In genomic region chr3:157897645-157898044, GRCm38 (mm10) we compare ENCODE assay signal across 36 mouse cellular contexts. TPM values are rescaled to one million over a fixed set of nuclear protein-coding genes. Genes with fewer than 3 reads are reported as not detected.
"Had no signal": no experiment of that assay in that cellular context is flagged by ENCODE, and none has a peak within 500 bp of the region (broad histone marks: within the 10 kb centered on the region; RNA-seq: fewer than 3 reads in every experiment).

No protein-coding gene starts in this region.

- DNase-seq: heart, postnatal 10 days; heart, postnatal 14 days; heart, postnatal 36 days; heart, postnatal 4 days; kidney, adult 11 months; kidney, adult 18-20 months; kidney, adult 2 months; kidney, adult 8-10 months; kidney, adult 9 months; kidney, postnatal 10 days; kidney, postnatal 14 days; kidney, postnatal 25 days; kidney, postnatal 36 days; kidney, postnatal 4 days; layer of hippocampus, adult 9-11 months; layer of hippocampus, postnatal 36 days had no signal

- H3K9ac ChIP-seq: heart, embryonic 12.5 days; heart, embryonic 13.5 days; heart, embryonic 15.5 days; hindbrain, embryonic 12.5 days; hindbrain, embryonic 13.5 days; hindbrain, embryonic 14.5 days; hindbrain, embryonic 15.5 days; intestine, embryonic 15.5 days; kidney, embryonic 15.5 days had no signal

- H3K27ac ChIP-seq: heart, embryonic 10.5 days; heart, embryonic 13.5 days; heart, embryonic 15.5 days; hindbrain, embryonic 10.5 days; hindbrain, embryonic 12.5 days; hindbrain, embryonic 13.5 days; hindbrain, embryonic 14.5 days; hindbrain, embryonic 15.5 days; hindbrain, postnatal 0 days; intestine, embryonic 15.5 days; kidney, embryonic 15.5 days; kidney, postnatal 0 days; layer of hippocampus, adult 2 months had no signal

- H3K4me2 ChIP-seq: heart, embryonic 11.5 days; heart, embryonic 12.5 days; heart, embryonic 13.5 days; heart, embryonic 15.5 days; hindbrain, embryonic 12.5 days; hindbrain, embryonic 13.5 days; hindbrain, embryonic 14.5 days; hindbrain, embryonic 15.5 days; intestine, embryonic 15.5 days; kidney, embryonic 15.5 days had no signal

- ATAC-seq: hindbrain, embryonic 16.5 days; hindbrain, postnatal 0 days; inflammation-experienced regulatory T-cells, adult 6 months; intestine, embryonic 15.5 days; intestine, embryonic 16.5 days; intestine, postnatal 0 days had no signal

- H3K4me3 ChIP-seq: heart, embryonic 10.5 days; heart, embryonic 12.5 days; heart, embryonic 13.5 days; heart, embryonic 15.5 days; hindbrain, embryonic 10.5 days; hindbrain, embryonic 12.5 days; hindbrain, embryonic 13.5 days; hindbrain, embryonic 15.5 days; intestine, embryonic 15.5 days; kidney, embryonic 15.5 days; layer of hippocampus, adult 2 months had no signal

- H3K27me3 ChIP-seq: heart, embryonic 12.5 days; heart, embryonic 13.5 days; heart, embryonic 15.5 days; hindbrain, embryonic 12.5 days; hindbrain, embryonic 13.5 days; hindbrain, embryonic 15.5 days; intestine, embryonic 15.5 days; kidney, embryonic 15.5 days had no signal

- H3K36me3 ChIP-seq: heart, embryonic 10.5 days; heart, embryonic 12.5 days; heart, embryonic 13.5 days; heart, embryonic 15.5 days; hindbrain, embryonic 10.5 days; hindbrain, embryonic 12.5 days; hindbrain, embryonic 13.5 days; hindbrain, embryonic 15.5 days; intestine, embryonic 15.5 days had no signal

- H3K9me3 ChIP-seq: heart, embryonic 10.5 days; heart, embryonic 12.5 days; heart, embryonic 13.5 days; heart, embryonic 15.5 days; hindbrain, embryonic 10.5 days; hindbrain, embryonic 12.5 days; hindbrain, embryonic 13.5 days; hindbrain, embryonic 15.5 days; intestine, embryonic 15.5 days; kidney, embryonic 15.5 days had no signal

- H3K4me1 ChIP-seq: heart, embryonic 10.5 days; heart, embryonic 12.5 days; heart, embryonic 13.5 days; heart, embryonic 15.5 days; hindbrain, embryonic 10.5 days; hindbrain, embryonic 12.5 days; hindbrain, embryonic 13.5 days; hindbrain, embryonic 15.5 days; kidney, embryonic 15.5 days had no signal

RNA-seq across cellular contexts. Expression of gene Cth, which starts 27.2 kb away (rescaled TPM):
- total RNA-seq: hematopoietic stem cell, adult 5-6 weeks had no signal
- polyA plus RNA-seq: inflammation-experienced regulatory T-cells, adult 6 months had no signal
